Mouse (Mus musculus) embryonic facial prominence, embryonic 13.5 days (tissue): ENCODE measurements around the gene Sh3bp5. TPM values are rescaled to one million over a fixed set of nuclear protein-coding genes. Genes with fewer than 3 reads are reported as not detected.

ENCODE experiments used
- ATAC-seq: fragments of 200-750 bp; cut with Nextera tagmentation; 2 replicates; pipeline ENCODE4 v1.8.0; 2017; ENCODE audit warnings: low read depth; ENCODE audit not compliant: insufficient number of reproducible peaks, insufficient read depth, low FRiP score, low TSS enrichment
- H3K27ac ChIP-seq: fragments of 300-500 bp; sonication (generic); 2 replicates; pipeline ENCODE4 v1.5.1; 2015; ENCODE audit warnings: moderate library complexity, mild to moderate bottlenecking, inconsistent platforms
- H3K27me3 ChIP-seq: fragments of 300-500 bp; sonication (generic); 2 replicates; pipeline ENCODE4 v1.6.1; 2015; ENCODE audit warnings: mild to moderate bottlenecking, inconsistent platforms
- H3K36me3 ChIP-seq: fragments of 300-500 bp; sonication (generic); 2 replicates; pipeline ENCODE4 v1.6.1; 2015; ENCODE audit warnings: mild to moderate bottlenecking, inconsistent platforms
- H3K4me1 ChIP-seq: fragments of 300-500 bp; sonication (generic); 2 replicates; pipeline ENCODE4 v1.6.1; 2015; ENCODE audit warnings: inconsistent platforms
- H3K4me2 ChIP-seq: fragments of 300-500 bp; sonication (generic); 2 replicates; pipeline ENCODE4 v1.6.1; 2015; ENCODE audit warnings: moderate library complexity, mild to moderate bottlenecking, inconsistent platforms
- H3K4me3 ChIP-seq: fragments of 300-500 bp; sonication (generic); 2 replicates; pipeline ENCODE4 v1.5.1; 2015; ENCODE audit warnings: mild to moderate bottlenecking, inconsistent platforms
- H3K9ac ChIP-seq: fragments of 300-500 bp; sonication (generic); 2 replicates; pipeline ENCODE4 v1.6.1; 2015; ENCODE audit warnings: mild to moderate bottlenecking, inconsistent platforms
- H3K9me3 ChIP-seq: fragments of 300-500 bp; sonication (generic); 2 replicates; pipeline ENCODE4 v1.6.1; 2016; ENCODE audit warnings: inconsistent platforms
- WGBS: fragments of 180-500 bp; shearing (Covaris S2); methylation state at CpG from one replicate; pipeline ENCODE4 v1.1.7; 2015; ENCODE audit warnings: mixed read lengths; 5-methylcytosine and 5-hydroxymethylcytosine counted together
- polyA plus RNA-seq: library from polyadenylated mRNA; unstranded; fragments of >200 nt; fragmentation: Nextera tagmentation; extraction: Ambion mirVana; gene quantifications from 2 replicates; pipeline ENCODE4 v1.2.1, GENCODE M21; 2015

Gene Sh3bp5
- polyA plus RNA-seq, 1 experiment from 2014 or later: 40.1 TPM

DNA sequence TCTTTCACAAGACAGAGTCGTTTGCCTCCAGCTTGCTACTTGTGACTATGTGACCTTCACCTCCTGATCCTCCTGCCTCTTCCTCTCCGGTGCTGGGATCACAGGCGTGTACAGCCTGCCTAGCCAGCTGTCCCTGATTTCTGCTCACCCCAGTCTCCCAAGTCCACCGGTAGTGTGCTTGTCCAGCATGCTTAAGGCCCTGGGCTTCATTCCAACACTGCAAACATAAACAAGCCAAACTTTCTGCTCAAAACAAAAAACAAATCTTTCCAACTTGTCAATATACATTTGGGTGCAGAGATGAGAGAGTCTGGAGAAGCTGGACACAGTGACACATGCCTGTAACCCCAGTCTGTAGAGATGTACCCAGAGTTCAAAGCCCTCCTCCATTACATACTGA is 3.5 kb downstream of the Sh3bp5 start:
- H3K4me3 ChIP-seq: no peak overlapping the region
- no peak overlapping the region for H3K9ac ChIP-seq
- no peaks in the 10 kb centered on the region for H3K27me3 ChIP-seq
- H3K9me3 ChIP-seq: no peaks in the 10 kb centered on the region
- H3K4me1 ChIP-seq: peaks cover 39% of the 10 kb centered on the region
- 15% methylated on average over 4 of the region's 4 CpGs for WGBS
- H3K4me2 ChIP-seq: peak overlapping the region; percentile 5; the same call in 1 of the 2 replicates
- ATAC-seq: no peak
- peaks cover 16% of the 10 kb centered on the region; the same call in 1 of the 2 replicates for H3K36me3 ChIP-seq
- H3K27ac ChIP-seq: no peak overlapping the region

DNA sequence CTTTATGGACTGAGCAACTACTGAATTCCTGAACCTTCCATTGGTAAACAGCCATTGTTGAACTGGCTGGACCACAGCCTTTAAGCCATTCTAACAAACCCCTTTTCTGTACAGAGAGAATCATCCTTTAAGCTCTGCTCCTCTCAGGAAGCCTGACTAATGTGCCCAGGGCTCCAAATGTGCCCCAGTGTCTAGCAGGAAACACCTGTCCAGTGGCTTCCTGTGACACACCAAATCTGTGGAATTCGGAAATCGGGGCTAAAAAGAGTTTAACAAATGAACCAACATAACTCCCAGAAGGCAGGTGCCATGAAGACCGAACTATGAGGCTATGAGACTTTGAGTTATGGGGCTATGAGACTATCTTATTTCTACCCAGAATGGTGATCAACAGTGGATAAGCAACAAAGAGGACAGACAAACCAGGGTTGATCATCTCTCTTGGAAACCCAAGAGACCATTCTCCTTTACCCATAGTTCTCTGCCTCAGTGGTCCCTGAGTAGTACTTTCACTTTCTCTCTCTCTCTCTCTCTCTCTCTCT is 4.0 kb downstream of the Sh3bp5 start:
- Histone ChIP-seq H3K27ac (no peak overlapping the region), H3K9me3 (no peaks in the 10 kb centered on the region), H3K4me3 (no peak overlapping the region), H3K27me3 (no peaks in the 10 kb centered on the region), H3K36me3 (peaks cover 22% of the 10 kb centered on the region), H3K9ac (no peak overlapping the region), H3K4me2 (peak overlapping the region; percentile 5; the same call in 1 of the 2 replicates), H3K4me1 (peaks cover 39% of the 10 kb centered on the region)
- ATAC-seq: no peak
- 71% methylated on average over 3 of the region's 3 CpGs for WGBS

DNA sequence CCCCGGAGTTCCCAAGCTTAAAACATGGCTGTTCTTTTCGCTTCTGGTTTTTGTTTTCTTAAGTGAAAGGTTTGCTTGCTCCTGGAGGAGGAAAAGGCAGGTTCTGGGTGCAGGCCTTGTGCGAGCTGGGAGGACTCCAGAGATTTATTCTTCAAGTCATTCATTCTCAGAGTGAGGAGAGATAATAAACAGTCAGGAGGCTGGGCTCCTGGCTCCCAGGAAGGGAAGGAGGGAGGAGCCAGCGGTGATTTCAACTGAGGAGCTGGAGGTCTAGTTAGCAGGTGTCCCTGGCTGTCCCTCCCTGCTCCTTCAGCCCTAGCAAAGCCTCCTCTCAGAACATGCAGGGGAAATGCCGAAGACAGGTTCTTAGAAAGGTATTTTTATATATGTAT is 6.9 kb downstream of the Sh3bp5 start:
- H3K36me3 ChIP-seq: peaks cover 36% of the 10 kb centered on the region
- no peak overlapping the region for H3K4me3 ChIP-seq
- H3K27me3 ChIP-seq: no peaks in the 10 kb centered on the region
- H3K4me2 ChIP-seq: no peak overlapping the region
- ATAC-seq: no peak
- H3K27ac ChIP-seq: 0 out of 2 replicates have a peak overlapping the region, but pooled peaks have one; percentile 23
- H3K9ac ChIP-seq: no peak overlapping the region
- 67% methylated on average over 5 of the region's 5 CpGs for WGBS
- H3K4me1 ChIP-seq: peaks cover 25% of the 10 kb centered on the region
- no peaks in the 10 kb centered on the region for H3K9me3 ChIP-seq

DNA sequence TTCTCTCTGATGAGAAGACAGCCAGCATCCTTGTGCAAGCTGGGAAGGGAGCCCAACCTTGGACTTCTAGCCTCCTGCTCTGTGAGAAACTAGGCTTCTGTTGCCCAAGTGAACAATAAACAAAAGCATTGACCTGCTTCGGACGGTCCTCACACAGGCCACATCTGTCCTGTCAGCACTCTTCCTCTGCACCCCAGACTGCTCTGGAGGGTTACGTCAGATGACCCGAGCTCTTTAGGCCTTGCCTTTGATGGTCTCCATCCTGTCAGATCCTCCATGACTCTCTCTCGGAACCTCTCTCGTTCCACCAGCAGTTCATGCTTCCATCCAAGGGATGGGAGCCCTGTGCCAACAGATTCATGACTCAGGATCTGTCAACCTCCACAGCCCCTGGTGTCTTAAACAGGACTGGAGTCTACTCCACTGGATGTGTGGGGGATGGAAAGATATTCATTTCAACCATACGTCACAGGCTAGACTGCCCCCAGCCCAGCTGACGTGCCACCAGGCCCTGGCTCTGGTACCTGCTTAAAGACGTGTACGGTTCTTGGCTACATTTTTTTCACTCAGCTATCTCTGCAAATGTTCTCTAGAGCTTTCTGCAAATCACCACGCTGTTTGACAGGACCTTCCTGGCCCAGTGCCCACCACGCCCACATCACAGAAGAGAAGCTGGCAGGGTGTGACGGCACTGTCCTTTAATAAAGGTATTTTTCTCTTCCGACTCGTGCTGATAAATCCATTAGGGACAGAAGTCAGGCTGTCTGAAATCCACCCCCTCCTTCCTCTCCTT is 7.5 kb downstream of the Sh3bp5 start:
- no peak overlapping the region for H3K4me3 ChIP-seq
- no peak overlapping the region for H3K9ac ChIP-seq
- no peaks in the 10 kb centered on the region for H3K27me3 ChIP-seq
- ATAC-seq: no peak
- no peak overlapping the region for H3K4me2 ChIP-seq
- 74% methylated on average over 15 of the region's 15 CpGs for WGBS
- peaks cover 21% of the 10 kb centered on the region for H3K4me1 ChIP-seq
- H3K9me3 ChIP-seq: no peaks in the 10 kb centered on the region
- 0 out of 2 replicates have a peak overlapping the region, but pooled peaks have one; percentile 23 for H3K27ac ChIP-seq
- peaks cover 36% of the 10 kb centered on the region for H3K36me3 ChIP-seq

DNA sequence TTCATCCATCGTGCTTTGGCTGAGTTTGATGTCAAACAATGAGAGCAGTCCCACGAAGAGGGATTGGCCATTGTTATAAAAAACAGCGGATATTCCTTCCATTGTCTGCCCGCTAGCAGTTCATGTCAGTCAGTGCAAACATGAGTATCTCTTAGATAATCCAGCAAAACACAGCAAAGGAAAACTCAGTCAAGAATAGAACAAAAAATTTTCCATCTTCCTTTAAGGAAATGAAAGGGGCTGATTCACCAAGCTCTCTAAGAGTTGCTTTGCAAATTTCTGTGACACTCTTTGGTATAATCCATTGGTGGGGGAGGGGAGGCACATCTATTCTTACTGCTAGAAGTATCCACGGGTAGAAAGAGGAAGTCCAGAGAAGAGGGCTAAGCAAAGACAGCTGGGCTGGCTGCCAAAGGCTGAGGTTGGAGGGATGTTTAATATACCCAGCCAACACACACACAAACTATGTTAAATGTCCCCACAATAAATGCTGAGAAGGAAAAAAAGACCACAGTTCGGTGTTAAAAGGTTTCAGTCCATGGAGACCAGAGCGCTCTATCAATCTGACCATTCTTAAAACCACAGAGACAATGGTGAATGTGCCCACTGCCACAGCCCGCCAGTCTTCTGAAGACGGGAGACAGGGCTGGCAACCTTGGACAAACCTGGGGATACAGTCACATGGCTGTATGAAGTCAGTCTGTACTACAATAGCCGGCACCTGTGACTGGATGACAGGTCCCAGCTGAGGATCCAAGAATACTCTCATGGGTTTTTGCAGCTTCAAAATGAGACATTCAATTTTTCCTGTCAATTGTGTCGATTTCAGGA is 12.7 kb downstream of the Sh3bp5 start:
- Histone ChIP-seq H3K9ac (no peak overlapping the region), H3K4me1 (peaks cover 11% of the 10 kb centered on the region), H3K9me3 (no peaks in the 10 kb centered on the region), H3K4me2 (no peak overlapping the region), H3K36me3 (peaks cover 33% of the 10 kb centered on the region), H3K27me3 (no peaks in the 10 kb centered on the region), H3K27ac (no peak overlapping the region), H3K4me3 (no peak overlapping the region)
- no peak for ATAC-seq
- WGBS: 75% methylated on average over 11 of the region's 11 CpGs

DNA sequence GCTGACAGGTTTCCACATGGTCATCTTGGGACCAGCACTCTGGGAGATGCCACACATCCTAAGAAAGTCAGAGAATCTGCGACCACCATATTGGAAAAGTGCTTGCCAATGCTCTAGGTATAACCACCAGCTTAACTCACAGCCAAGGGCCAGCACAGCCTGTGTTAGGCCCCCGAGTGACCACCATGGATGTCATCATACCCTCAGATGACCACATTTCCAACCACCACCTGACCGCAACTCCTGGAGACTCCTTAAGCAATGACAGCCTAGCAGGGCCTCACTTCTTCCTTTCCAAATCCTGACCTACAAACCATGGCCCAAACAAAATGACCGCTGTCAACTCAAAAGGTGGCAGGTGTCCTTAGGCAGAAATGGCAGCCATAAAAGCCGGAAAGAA is 13.5 kb downstream of the Sh3bp5 start:
- H3K4me3 ChIP-seq: no peak overlapping the region
- ATAC-seq: no peak
- peaks cover 15% of the 10 kb centered on the region for H3K4me1 ChIP-seq
- WGBS: 93% methylated on average over 5 of the region's 5 CpGs
- peaks cover 25% of the 10 kb centered on the region for H3K36me3 ChIP-seq
- no peaks in the 10 kb centered on the region for H3K27me3 ChIP-seq
- no peak overlapping the region for H3K9ac ChIP-seq
- H3K27ac ChIP-seq: no peak overlapping the region
- no peaks in the 10 kb centered on the region for H3K9me3 ChIP-seq
- no peak overlapping the region for H3K4me2 ChIP-seq

DNA sequence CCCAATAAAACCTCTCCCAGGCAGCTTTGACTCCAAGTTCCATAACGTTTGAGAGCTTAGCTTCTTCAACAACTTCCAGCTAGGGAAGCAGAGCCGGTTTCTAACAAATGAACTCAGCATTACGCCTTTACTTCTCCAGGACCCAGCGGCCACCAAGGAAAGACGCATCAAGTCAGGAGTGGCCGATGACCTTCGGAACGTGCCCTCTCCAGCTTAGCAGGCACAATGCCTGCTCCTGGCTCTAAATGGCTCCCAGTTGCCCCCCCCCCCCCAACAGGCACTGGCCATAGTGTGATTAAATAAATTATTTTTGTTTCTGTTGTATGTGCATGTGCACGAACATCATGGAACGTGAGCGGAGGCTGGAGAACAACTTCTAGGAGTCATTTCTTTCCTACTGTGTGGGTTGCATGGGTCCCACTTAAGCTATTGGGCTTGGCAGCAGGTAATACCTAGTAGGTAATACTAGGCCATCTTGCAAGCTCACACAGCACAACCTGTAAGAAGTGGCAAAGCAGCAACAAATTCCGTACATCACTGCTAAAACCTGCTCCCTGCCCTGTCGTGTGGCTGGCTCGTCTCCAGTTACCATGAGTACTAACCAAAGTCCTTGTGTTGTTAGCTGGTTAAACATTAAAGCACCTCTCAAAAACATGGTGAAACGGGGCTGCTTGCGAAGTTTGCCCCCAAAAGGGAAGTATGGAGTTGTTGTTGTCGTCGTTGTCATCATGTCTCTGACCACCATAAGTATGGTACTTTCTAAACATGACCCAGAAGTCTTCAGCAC is 14.2 kb downstream of the Sh3bp5 start:
- 90% methylated on average over 18 of the region's 18 CpGs for WGBS
- no peak overlapping the region for H3K27ac ChIP-seq

DNA sequence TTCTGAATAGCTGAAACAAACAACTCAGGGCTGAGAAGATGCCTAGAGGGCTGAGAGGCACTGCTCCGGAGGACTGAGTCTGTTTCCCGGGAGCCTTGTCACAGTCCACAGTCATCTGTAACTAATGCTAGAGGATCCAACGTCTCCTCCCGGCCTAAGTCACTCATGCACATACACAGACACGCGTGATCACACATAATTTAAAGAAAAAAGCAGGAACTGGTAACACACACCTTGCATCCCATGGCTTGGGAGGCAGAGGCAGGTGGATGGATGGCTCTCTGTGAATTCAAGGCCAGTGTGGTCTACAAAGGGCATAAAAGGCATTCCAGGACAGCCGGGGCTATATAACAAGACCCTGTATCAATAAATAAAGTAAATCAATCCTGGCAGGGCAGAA is 14.9 kb downstream of the Sh3bp5 start:
- Histone ChIP-seq H3K4me2 (no peak overlapping the region), H3K9me3 (no peaks in the 10 kb centered on the region), H3K4me1 (peaks cover 19% of the 10 kb centered on the region), H3K36me3 (peaks cover 11% of the 10 kb centered on the region), H3K27ac (no peak overlapping the region; the same call in 1 of the 2 replicates), H3K4me3 (no peak overlapping the region), H3K9ac (no peak overlapping the region), H3K27me3 (no peaks in the 10 kb centered on the region)
- no peak for ATAC-seq
- WGBS: 72% methylated on average over 7 of the region's 7 CpGs

More for the DNA sequence above, 14.2 kb downstream of the Sh3bp5 start:
- ATAC-seq: no peak
- peaks cover 19% of the 10 kb centered on the region for H3K4me1 ChIP-seq
- no peak overlapping the region for H3K9ac ChIP-seq
- no peaks in the 10 kb centered on the region for H3K9me3 ChIP-seq
- H3K4me3 ChIP-seq: no peak overlapping the region
- H3K4me2 ChIP-seq: no peak overlapping the region
- H3K27me3 ChIP-seq: no peaks in the 10 kb centered on the region
- H3K36me3 ChIP-seq: peaks cover 18% of the 10 kb centered on the region

DNA sequence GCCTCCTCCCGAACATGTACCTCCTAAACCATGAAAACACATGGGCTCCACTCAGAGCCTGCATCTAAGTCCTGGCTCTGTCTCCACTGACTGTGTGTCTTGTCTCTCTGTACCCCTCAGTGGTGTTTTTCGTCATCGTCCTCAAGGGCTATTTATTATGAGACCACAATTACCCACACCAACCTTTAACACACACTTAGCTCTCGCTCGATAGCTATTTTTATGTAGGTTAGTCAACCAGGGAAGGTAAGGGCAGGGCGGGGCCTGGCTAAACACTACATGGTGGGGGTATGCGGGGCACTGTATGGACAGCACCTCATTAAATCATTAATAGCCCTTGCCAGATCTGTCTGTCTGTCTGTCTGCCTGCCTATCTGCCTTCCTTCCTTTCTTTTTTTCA is 15.3 kb downstream of the Sh3bp5 start:
- no peaks in the 10 kb centered on the region for H3K9me3 ChIP-seq
- H3K4me1 ChIP-seq: peaks cover 19% of the 10 kb centered on the region
- no peak overlapping the region for H3K4me3 ChIP-seq
- no peak for ATAC-seq
- H3K9ac ChIP-seq: no peak overlapping the region
- peaks cover 7% of the 10 kb centered on the region for H3K36me3 ChIP-seq
- no peak overlapping the region for H3K27ac ChIP-seq
- WGBS: 91% methylated on average over 7 of the region's 7 CpGs
- no peak overlapping the region for H3K4me2 ChIP-seq
- H3K27me3 ChIP-seq: no peaks in the 10 kb centered on the region

DNA sequence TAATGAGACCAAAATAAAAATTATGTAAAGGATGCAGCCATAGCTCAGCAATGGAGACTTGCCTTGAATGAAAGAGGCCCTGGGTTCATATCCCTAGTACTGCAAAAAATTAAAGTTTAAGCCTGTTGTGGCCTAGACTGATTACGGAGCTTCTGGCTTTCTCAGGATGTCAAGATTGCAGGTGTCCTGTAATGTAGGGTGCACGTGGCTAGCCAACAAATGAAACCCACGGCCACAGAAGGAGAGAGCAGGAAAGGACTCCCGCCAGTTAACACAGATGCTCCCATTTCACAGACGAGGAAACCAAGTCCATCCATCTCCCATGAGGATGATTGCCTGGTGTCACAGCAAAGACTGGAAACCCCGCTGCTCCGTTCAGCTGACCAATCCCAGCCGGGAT is 15.7 kb downstream of the Sh3bp5 start:
- Histone ChIP-seq H3K9ac (no peak overlapping the region), H3K27me3 (no peaks in the 10 kb centered on the region), H3K27ac (no peak overlapping the region), H3K4me3 (no peak overlapping the region), H3K4me1 (peaks cover 21% of the 10 kb centered on the region), H3K36me3 (0 out of 2 replicates have a peak, but pooled peaks cover 5% of the 10 kb centered on the region), H3K9me3 (no peaks in the 10 kb centered on the region), H3K4me2 (no peak overlapping the region)
- 89% methylated on average over 8 of the region's 8 CpGs for WGBS
- no peak for ATAC-seq

DNA sequence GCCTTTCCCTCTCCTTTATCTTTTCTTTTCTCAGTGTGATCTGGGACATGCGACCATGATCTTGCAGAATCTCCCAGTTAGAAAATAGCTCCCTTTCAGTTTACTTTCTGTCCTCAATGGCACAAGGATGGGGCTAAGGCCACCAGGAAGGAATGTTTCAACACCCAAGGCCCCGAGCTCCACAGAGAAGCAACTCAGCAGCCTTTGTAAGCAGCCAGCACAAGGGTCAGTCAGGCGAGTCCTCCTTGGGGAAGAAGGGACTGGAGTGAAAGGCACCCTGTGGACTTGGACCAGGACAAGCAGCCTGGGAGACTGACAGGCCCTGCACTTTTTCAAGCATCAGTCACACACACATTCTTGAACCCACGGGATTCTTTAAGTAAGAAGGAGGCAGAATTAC is 16.6 kb downstream of the Sh3bp5 start:
- Histone ChIP-seq H3K4me2 (no peak overlapping the region), H3K4me1 (peaks cover 29% of the 10 kb centered on the region), H3K27ac (no peak overlapping the region), H3K27me3 (no peaks in the 10 kb centered on the region), H3K4me3 (no peak overlapping the region), H3K36me3 (0 out of 2 replicates have a peak, but pooled peaks cover 5% of the 10 kb centered on the region), H3K9ac (no peak overlapping the region), H3K9me3 (no peaks in the 10 kb centered on the region)
- WGBS: 43% methylated on average over 4 of the region's 4 CpGs
- ATAC-seq: no peak
